Mouse (Mus musculus): Measurements from ENCODE around the gene Rhd. TPM values are rescaled to one million over a fixed set of nuclear protein-coding genes. Genes with fewer than 3 reads are reported as not detected.

Rhd gene
- polyA plus RNA-seq, 1 experiment, result 0.24 TPM

GRCm38 (mm10) chr4:134856056-134856455 lies 8.3 kb upstream of the Rhd start:
- no peak for DNase-seq (ENCODE audit: extremely low spot score in 1 of 2, low spot score in 1 of 2)

- DNase-seq (ENCODE audit: extremely low spot score in 1 of 2, low spot score in 1 of 2), result peak in 1 of 2 experiments; percentile 21
These were observed 7.8 kb upstream of the Rhd start for GRCm38 (mm10) chr4:134856501-134856900.

GRCm38 (mm10) chr4:134858494-134858893 lies 5.8 kb upstream of the Rhd start:
- DNase-seq (ENCODE audit: extremely low spot score in 1 of 2, low spot score in 1 of 2), result no peak

GRCm38 (mm10) chr4:134861884-134862283 lies 2.5 kb upstream of the Rhd start:
- no peak for DNase-seq (ENCODE audit: extremely low spot score in 1 of 2, low spot score in 1 of 2)

- no peak for DNase-seq (ENCODE audit: extremely low spot score in 1 of 2, low spot score in 1 of 2)
These were observed 1.3 kb upstream of the Rhd start for GRCm38 (mm10) chr4:134862996-134863395.

- no peak for DNase-seq (ENCODE audit: extremely low spot score in 1 of 2, low spot score in 1 of 2)
These were observed 1.0 kb downstream of the Rhd start for GRCm38 (mm10) chr4:134865340-134865739.

GRCm38 (mm10) chr4:134865789-134866188 lies 1.5 kb downstream of the Rhd start:
- DNase-seq (ENCODE audit: extremely low spot score in 1 of 2, low spot score in 1 of 2), result no peak

- no peak for DNase-seq (ENCODE audit: extremely low spot score in 1 of 2, low spot score in 1 of 2)
These were observed 2.9 kb downstream of the Rhd start for GRCm38 (mm10) chr4:134867213-134867612.

- no peak for DNase-seq (ENCODE audit: extremely low spot score in 1 of 2, low spot score in 1 of 2)
These were observed 3.3 kb downstream of the Rhd start for GRCm38 (mm10) chr4:134867661-134868060.

GRCm38 (mm10) chr4:134868065-134868464 lies 3.7 kb downstream of the Rhd start:
- no peak for DNase-seq (ENCODE audit: extremely low spot score in 1 of 2, low spot score in 1 of 2)

GRCm38 (mm10) chr4:134868490-134868889 lies 4.2 kb downstream of the Rhd start:
- no peak for DNase-seq (ENCODE audit: extremely low spot score in 1 of 2, low spot score in 1 of 2)

GRCm38 (mm10) chr4:134869068-134869730 lies 4.9 kb downstream of the Rhd start:
- DNase-seq (ENCODE audit: extremely low spot score in 1 of 2, low spot score in 1 of 2), result no peak

- no peak for DNase-seq (ENCODE audit: extremely low spot score in 1 of 2, low spot score in 1 of 2)
These were observed 5.6 kb downstream of the Rhd start for GRCm38 (mm10) chr4:134869815-134870375.

- no peak for DNase-seq (ENCODE audit: extremely low spot score in 1 of 2, low spot score in 1 of 2)
These were observed 7.1 kb downstream of the Rhd start for GRCm38 (mm10) chr4:134871477-134871876.

- DNase-seq (ENCODE audit: extremely low spot score in 1 of 2, low spot score in 1 of 2), result no peak
These were observed 7.6 kb downstream of the Rhd start for GRCm38 (mm10) chr4:134871950-134872349.

GRCm38 (mm10) chr4:134876171-134876570 lies 11.8 kb downstream of the Rhd start:
- DNase-seq (ENCODE audit: extremely low spot score in 1 of 2, low spot score in 1 of 2), result no peak

GRCm38 (mm10) chr4:134879410-134879981 lies 15.2 kb downstream of the Rhd start:
- DNase-seq (ENCODE audit: extremely low spot score in 1 of 2, low spot score in 1 of 2), result peak in 1 of 2 experiments; percentile 81

GRCm38 (mm10) chr4:134880041-134880440 lies 15.7 kb downstream of the Rhd start:
- peak in 1 of 2 experiments; percentile 14 for DNase-seq (ENCODE audit: extremely low spot score in 1 of 2, low spot score in 1 of 2)

GRCm38 (mm10) chr4:134883266-134883665 lies 18.9 kb downstream of the Rhd start:
- peak in 1 of 2 experiments; percentile 31 for DNase-seq (ENCODE audit: extremely low spot score in 1 of 2, low spot score in 1 of 2)

GRCm38 (mm10) chr4:134883808-134884207 lies 19.5 kb downstream of the Rhd start:
- no peak for DNase-seq (ENCODE audit: extremely low spot score in 1 of 2, low spot score in 1 of 2)

GRCm38 (mm10) chr4:134884364-134884763 lies 20.0 kb downstream of the Rhd start:
- peak in 1 of 2 experiments; percentile 22 for DNase-seq (ENCODE audit: extremely low spot score in 1 of 2, low spot score in 1 of 2)

- DNase-seq (ENCODE audit: extremely low spot score in 1 of 2, low spot score in 1 of 2), result peak in 1 of 2 experiments; percentile 77
These were observed 27.8 kb downstream of the Rhd start for GRCm38 (mm10) chr4:134892096-134892495.

Data from frontal cortex, adult 2 months (tissue).